Mouse (Mus musculus) layer of hippocampus, adult 8-10 months (tissue): ENCODE data around the gene Arpc3. TPM values are rescaled to one million over a fixed set of nuclear protein-coding genes. Genes with fewer than 3 reads are reported as not detected.

Source experiments
- DNase-seq, 2 experiments: peaks; one replicate each; pipeline ENCODE4 v3.0.0; 2022; ENCODE audit warnings: low spot score in 2 of 2
- total RNA-seq, 4 experiments: library from RNA; stranded (reverse); gene quantifications; 2 replicates each; pipeline ENCODE4 v1.2.4; 2022

The Arpc3 gene
- 100 to 1,000 TPM; 232 to 259 (median 252) TPM for total RNA-seq

DNA sequence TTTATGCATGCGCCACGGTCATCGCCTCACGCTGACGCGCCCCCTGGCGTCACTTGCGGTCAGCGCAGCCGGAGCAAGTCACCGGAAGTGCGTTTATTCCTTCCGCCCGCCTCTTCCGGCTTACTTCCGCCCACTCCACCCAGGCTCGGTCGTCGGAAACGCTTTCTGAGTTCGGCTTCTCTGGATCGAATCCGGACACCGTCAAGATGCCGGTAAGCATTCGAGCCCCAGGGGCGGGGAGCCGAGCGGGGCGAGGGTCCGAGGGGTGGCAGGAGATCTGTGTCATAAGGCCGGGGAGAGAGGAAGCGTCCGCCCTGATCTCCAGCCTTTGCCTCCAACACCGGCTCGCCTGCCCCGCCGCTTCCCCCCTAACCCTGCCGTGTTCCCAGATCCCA, at the start of gene Arpc3:
TSS of gene Arpc3 (plus strand) at position 93 of the 395 bp plus-strand sequence.
- DNase-seq, result peak; percentile 81 to 91

DNA sequence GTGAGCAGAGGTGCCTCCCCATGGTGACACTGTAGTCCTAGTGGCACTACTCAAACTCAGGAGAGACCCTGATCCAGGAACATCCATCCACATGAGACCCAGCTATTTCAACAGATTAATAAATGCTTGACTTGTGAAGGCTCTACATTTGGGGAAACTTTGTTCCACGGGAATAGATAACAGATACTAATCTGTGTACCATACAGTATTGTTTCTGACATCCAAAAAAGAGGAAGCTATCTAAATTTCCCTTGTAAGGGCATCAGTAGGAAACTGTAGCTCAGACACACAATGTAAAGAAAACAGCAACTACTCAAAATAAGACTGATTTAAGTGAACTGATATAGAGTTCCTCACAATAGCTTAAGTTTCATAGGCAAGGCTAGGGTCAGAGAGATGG, 48.8 kb upstream of the Arpc3 start:
- DNase-seq, result no peak

DNA sequence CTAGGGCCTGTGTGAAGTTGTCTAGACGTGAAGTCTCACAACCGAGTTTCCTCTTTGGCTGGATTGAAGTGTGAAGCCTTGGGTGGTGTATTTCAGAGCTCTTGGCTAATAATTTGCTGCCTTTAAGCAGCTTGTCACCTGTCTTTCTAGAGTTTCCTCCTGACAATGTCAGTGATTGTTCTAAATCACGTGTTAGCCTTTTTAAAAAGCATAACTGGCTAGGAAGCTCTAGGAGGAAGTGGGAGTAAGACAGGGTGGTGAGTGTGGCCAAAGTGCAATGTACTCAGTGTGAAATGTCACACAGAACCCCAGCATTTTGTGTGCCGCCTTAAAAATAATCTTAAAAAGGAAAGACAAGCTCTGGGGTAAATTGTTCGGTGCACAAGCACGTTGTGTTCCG, 47.9 kb upstream of the Arpc3 start:
- DNase-seq, result no peak

DNA sequence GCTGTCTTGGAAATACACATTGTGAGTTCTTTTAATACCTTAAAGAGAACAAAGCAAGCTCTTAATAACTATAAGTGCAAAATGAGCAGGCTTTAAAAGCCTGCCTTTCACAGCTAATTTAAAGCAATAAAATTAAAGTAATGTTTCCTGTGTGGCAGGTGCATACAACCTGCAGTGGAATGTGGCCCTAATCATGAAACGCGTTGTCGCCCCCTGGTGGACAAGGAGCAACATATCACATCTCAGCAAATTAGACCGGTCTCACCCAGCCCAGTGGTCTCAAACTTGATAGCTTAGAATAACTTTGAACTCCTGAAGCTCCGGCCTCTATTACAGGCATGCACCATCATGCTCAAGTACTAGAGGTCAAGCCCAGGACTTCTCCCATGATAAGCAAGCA, 47.4 kb upstream of the Arpc3 start:
- peak in 1 of 2 experiments; percentile 65 for DNase-seq

DNA sequence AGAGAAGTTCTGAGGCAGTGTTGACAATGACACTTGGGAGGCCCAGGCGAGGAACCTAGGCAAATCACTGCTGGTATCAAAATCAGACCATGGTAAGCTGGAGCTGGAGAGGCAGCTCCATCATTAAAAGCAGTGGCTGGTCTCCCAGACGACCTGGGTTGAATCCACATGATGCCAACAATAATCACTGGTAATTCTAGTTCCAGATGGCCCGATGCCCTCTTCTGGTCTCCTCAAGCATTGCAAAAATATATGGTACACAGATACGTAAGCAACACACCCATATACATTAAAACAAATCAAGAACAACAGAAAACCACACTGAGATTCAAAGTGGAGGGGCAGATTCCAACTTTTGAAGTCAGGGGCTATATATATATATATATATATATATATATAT, 45.9 kb upstream of the Arpc3 start:
- DNase-seq, result no peak

DNA sequence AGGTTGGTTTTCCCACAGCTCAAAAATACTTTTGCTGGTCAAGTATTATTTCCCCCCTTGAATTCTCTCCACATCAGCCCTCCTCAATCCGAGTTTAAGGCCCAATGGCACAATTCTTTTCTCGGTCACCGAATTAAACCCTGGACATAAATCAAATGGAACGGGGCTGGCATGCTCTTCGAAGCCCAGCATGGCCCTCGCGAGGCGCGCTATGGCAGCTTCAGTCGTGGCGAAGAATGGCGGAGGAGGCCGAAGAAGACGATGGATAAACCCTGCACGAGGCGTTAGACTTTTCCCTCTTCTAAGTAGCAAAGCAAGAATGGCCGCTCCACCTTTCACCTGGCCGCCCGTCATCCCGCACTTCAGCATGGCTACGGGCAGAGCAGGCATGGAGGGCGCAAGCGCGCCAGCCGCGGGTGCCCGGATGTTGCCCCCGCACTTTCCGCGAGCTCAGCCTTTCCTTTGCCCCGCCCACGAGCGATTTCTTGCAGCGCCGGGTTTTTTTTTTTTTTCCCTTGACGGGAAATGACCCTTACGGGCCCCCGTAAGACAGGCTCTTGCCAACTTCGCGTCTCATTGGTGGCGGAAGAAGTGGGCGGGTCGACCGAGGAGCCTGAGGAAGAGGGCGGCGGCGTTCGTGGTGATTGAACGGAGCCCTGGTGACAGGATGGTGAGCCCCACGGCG, 37.7 kb upstream of the Arpc3 start, which contains the start of the genes Rad9b and Vps29:
TSS of gene Rad9b (minus strand) at position 427 of the 685 bp plus-strand sequence.
TSS of gene Vps29 (plus strand) at position 563 of the 685 bp plus-strand sequence.
- peak; percentile 96 for DNase-seq

DNA sequence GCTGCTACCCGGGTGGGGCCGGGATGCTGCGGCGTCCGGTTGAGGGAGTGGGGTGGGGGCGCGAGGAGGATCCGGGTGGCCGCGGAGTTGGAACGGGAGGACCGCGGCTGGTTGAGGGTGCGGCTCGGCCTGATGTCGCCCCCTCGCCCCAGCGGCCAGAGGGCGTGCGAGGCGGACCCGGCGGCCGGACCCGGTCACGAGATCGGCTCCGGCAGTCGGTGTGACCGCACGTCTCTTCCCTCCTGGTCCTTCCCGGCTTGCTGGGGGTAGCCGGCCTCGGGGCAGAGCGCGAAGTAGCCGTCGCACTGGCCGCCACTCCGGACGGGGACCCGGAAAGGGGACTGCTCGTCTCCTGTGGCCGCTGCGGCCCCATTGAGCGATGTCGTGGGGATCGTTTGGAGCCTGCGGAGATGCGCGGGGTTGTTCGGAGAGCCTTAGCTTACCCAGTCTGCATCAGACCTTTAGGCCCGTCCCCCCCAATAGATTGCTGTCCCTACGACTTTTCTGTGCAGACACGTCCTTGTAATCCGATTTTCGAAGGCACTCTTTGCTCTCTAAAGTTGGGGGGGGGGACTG, 37.1 kb upstream of the Arpc3 start:
- DNase-seq, result no peak

DNA sequence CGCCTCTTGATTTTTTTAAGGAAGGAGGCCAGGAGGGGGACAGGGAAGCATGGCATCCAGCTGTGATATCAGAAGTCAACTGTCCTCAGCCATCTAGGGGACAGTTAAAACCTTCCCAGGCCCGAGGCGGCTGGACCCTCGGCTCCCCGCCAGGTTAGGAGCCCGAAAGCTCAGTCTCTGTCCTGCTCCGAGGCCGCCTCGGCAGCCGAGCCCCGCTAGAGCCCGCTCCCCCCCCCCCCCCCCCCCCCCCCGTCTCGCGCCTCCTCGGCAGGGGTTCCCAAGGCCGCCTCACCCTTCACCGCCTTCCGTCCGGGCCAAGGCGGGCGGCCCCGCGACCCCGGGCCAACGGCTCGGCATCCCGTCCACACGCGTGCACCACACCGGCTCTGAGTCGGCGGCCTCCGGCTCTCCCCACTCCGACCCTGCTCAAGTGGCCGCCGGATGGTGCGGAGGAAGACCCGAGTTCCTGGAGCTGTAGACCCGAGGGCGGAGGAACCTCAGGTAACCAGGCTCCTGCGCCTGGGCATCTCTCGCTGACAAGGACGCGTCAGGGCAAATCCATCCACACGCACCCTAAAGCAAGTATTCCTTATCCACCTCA, 20.0 kb upstream of the Arpc3 start, which contains the start of gene Gpn3:
TSS of gene Gpn3 (plus strand) at position 286 of the 601 bp plus-strand sequence.
- no peak for DNase-seq

DNA sequence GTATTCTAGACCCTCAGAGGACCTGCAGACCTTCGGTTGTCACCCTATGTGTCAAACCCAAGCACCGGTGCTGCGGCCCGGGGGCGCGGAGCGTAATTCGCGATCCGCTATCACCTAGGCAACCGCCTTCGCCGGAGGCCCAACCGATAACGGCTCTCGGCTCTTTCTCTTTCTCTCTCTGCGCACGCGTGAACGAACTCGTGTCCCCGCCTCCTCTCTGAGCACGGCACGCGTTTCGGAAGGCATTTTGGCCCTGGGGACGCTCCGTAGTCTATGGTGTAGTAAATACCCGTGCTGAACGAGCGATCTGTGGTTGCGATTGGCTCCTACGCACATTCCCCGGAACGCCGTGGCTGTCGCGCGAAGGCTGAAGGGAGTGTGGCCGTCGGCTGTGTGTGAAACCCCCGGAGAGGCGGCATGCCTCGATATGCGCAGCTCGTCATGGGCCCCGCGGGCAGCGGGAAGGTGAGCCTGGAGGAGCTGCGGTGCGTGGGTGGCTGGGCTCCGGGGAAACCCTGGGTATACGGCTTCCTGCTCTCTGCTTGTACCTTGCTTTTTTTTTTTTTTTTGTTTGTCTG, 19.4 kb upstream of the Arpc3 start, which contains the start of gene Fam216a:
TSS of gene Fam216a (minus strand) at position 173 of the 578 bp plus-strand sequence.
- peak; percentile 99 for DNase-seq

DNA sequence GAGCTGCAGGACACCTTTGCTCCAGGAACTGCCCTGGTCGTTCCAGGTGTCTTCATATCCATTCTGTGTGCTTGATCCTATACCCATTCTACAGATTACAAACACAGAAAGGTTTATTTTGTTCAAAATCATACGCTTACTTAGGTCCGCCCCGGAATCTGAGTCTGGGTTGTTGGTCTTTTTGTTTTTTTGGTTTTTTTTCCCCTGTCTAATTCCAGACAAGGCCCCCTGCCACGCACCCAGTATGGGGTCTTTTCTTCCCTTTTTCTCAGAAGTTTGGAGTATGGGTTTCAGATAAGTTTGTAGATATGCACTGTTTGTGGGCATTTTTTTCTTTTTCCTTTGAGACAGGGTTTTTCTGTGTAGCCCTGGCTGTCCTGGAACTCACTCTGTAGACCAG, 18.8 kb upstream of the Arpc3 start:
- no peak for DNase-seq

DNA sequence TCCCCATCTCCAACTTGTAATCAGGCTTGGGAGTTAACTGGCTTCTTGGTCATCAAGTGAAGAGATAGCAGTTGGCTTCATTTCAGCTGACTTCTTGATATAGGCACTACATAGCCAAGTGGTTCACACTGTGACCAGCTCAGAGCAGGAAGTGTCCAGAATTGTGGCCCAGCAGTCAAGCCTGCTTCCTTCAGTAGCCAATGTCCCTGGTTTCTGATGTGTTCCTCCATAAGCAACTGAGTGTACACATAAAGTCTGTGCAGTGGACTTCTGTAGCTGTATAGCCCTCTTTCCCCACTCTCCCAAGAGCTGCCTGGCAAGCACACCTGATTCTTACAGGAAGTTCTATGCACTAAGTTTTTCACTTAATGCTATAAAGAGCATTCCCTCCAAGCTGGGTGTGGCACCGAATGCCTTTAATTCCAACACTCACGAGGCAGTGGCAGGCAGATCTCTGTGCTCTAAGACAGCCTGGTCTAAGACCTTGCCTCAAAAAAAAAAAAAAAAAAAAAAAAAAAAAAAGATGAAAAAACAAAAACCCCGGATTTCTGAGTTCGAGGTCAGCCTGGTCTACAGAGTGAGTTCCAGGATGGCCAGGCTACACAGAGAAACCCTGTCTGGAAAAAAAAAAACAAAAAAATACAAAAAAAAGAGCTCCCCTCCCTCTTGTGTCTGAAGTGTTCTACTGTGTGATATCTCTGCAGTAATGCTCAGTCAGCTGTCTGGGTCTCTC, 14.4 kb upstream of the Arpc3 start:
- DNase-seq, result no peak

DNA sequence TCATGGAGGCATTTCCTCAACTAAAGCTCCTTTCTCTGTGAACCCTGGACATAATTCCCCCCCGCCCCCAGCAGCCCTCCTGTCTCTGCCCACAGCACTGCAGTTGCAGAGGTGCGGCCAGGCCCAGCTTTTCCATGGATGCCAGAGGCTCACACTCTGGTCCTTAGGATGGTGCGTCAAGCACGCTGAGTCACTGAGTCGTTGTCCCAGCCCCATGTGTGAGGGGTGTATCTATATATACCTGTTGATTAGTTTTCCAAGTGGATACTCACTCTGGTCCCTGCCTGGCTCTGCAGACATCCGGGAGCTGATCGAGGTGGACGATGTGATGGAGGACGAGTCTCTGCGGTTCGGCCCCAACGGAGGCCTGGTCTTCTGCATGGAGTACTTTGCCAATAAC, 13.5 kb upstream of the Arpc3 start:
- DNase-seq, result no peak

DNA sequence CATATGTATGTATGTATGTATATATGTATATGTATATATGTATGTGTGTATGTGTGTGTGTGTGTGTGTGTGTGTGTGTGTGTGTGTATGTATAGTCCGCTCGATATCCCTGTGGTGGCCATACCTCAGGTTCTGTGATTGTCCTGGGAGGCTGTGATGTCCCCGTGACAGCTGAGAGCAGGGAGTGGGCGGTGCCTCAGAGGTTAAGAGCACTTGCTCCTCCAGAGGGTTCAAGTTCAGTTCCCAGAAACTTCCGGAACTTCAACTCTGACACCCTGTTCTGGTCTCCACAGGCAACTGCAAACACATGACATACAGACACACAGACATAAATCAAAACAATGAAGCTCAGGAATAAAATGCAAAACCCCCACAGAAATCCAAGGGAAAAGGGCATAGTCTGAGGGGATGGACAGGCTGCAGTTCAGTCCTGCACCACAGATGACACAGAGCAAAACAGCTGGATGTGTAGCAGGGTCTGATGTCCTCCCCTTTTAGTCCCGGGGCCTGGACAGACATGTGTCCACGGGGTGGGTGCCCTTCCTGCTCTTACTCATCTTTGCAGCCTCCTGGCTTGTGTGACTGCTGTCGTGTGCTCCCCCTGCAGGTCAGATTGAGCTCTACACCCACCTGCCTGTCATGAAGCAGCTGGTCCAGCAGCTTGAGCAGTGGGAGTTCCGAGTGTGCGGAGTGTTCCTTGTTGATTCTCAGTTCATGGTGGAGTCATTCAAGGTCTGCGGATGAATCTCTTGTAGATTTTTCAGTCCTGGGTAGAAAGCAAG, 12.1 kb upstream of the Arpc3 start:
- peak; percentile 74 to 86 for DNase-seq

DNA sequence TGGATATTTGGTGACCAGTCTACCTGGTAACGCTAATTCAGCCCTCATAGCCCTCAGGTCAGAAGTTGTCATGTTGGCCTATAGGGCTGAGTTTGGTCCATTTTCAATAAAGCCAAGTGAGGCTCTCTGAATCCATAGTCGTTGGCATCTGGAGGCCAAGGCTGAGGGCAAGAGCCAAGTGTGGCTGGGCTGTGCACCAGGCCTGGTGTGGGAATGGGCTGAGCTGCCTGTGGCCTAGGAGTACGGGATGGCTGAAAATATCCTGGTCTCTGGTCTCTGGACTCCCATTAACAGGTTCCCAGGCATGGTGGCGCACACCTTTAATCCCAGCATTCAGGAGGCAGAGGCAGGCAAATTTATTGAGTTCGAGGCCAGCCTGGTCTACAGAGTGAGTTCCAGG, 1.7 kb upstream of the Arpc3 start:
- no peak for DNase-seq

DNA sequence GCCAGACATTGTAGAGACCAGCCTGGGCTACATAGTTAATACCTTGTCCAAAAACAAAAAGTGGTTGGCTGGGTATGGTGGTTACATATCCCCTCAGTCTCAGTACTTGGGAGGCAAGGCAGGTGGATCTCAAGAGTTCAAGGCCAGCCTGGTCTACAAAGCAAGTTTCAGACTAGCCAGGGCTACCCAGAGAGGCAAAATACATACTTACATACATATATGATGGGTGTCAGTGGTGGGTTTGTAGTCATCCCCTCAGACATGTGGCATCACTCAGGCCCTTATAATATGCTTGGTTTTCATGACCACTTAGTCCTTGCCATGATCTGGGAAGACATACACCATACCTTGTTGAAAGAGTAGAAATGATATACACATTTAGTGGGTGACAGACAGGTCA, 1.0 kb upstream of the Arpc3 start:
- DNase-seq, result no peak

DNA sequence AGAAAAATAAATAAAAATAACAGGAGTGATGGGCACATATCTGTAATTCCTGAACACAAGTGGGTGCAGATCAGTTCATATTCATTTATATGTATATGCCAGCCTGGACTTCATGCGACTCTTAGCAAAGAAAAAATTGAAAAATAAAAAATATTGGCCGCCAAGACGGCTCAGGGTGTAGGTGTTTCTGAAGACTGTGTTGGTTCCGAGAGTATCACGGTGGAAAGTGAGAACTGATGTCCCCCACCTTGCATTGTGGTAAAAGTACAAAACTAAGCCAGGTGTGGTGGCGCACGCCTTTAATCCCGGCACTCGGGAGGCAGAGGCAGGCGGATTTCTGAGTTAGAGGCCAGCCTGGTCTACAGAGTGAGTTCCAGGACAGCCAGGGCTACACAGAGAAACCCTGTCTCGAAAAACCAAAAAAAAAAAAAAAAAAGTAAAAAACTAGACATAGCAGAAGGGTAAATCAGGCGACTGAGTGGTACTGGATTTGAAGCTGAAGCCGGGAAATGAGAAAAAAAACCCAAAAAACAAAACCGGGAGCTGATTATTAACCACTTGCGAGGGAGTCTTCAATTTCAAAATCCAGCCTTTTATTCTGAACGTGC, 396 bp upstream of the Arpc3 start:
- no peak for DNase-seq

DNA sequence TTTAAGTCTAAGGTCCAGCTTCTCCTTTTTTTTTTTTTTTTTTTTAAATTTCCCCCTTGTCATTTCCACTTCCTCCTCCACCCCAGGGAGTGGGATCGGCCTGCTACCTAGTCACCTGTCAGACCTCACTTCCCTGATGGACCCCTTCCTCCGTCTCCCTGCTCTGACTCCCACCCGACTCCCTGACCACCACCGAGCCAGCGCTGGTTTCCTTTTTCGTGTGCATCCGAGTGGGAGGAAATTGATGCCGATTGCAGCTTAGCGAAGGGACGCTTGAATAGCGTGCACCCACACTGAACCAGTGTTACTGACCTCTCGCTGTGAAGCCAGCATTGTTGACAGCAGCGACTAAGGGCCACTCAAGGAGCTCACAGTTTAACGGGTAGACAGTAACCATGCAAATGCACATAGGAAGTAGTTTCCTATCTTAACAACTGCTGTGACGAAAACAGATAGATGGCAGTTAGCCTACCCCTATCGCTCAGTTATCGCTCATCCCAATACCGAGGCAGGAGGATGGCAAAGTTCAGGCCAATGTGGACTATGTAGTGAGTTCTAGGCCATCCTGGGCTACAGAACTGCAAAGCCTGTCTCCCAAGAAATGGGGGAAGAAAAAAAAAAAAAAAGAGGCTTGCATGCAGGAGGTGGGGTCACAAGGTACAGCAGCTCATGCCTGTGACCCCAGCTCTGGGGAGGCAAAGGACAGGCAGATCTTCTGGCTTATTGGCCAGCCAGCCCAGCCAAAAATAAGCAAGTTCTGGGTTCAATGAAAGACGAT, 738 bp downstream of the Arpc3 start:
- no peak for DNase-seq

DNA sequence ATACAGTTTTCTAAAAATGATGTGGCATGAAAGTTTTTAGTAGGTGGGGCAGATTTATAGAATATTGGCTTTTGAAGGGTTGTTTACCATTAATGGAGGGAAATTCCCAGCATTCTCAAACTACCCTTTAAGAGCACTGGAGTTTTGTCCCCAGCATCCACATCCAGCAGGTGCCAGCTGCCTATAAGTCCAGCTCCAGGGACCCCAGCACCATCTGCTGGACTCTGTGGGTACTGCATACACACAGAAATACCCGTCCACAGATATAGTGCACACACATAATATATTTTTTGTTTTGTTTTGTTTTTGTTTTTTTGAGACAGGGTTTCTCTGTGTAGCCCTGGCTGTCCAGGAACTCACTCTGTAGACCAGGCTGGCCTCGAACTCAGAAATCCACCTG, 2.2 kb downstream of the Arpc3 start:
- peak in 1 of 2 experiments; percentile 71 for DNase-seq

DNA sequence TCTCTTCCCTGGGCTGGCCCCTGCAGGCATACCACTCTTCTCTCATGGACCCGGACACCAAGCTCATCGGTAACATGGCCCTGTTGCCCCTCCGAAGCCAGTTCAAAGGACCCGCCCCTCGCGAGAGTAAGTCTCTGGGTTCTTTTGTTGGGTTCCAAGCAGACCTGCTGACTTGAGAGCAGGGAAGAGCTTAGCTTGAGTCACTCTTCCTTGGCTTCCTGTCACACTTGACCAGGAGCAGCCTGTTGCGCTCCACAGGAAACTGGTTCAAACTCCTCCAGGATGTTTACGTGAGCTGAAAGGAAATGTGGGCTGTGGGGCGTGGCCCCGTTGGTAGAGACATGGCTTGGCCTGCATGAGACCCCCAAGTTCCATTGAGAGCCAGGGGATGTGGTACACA, 5.1 kb downstream of the Arpc3 start:
- DNase-seq, result no peak

DNA sequence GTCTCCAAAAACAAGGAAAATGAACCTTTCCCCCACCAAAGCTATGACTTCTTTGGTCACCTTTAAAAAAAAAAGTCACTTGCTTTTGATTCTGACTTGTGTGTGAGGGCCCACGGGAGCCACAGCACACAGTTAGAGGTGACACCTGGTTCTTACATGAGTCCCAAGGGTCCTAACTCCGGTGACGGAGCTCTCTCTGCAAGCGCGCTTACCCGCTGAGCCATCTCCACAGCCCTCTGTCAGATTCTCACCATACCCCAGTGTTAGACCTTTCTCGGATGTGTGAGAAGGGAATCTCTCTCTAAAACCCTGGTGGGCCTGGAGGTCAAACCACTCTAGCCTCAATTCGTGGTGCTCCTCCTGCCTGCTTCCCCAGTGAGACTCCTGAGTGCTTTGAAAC, 5.8 kb downstream of the Arpc3 start:
- no peak for DNase-seq
